Mouse (Mus musculus): ENCODE data around the gene Gnl3.

The Gnl3 gene

GRCm38 (mm10) chr14:31018860-31019291 is at the start of gene Gnl3, which contains the start of gene Pbrm1:
TSS of gene Gnl3 (minus strand) at chr14:31019152.
TSS of gene Pbrm1 (plus strand) at chr14:31019138.
- peak; percentile 96 for DNase-seq (ENCODE audit: low read depth, low spot score)

GRCm38 (mm10) chr14:31062277-31062676 is 43.3 kb upstream of the Gnl3 start:
- peak; percentile 48 for DNase-seq (ENCODE audit: low read depth, low spot score)

GRCm38 (mm10) chr14:31045817-31046216 is 26.9 kb upstream of the Gnl3 start:
- DNase-seq (ENCODE audit: low read depth, low spot score) = no peak

GRCm38 (mm10) chr14:31045296-31045695 is 26.3 kb upstream of the Gnl3 start:
- no peak for DNase-seq (ENCODE audit: low read depth, low spot score)

GRCm38 (mm10) chr14:31025785-31026184 is 6.8 kb upstream of the Gnl3 start:
- peak; percentile 79 for DNase-seq (ENCODE audit: low read depth, low spot score)

- no peak for DNase-seq (ENCODE audit: low read depth, low spot score)
Observed at GRCm38 (mm10) chr14:31022579-31022978, 3.6 kb upstream of the Gnl3 start.

GRCm38 (mm10) chr14:31019331-31020205 is 616 bp upstream of the Gnl3 start:
- peak; percentile 73 for DNase-seq (ENCODE audit: low read depth, low spot score)

GRCm38 (mm10) chr14:31017854-31018253 is 1.1 kb downstream of the Gnl3 start:
- DNase-seq (ENCODE audit: low read depth, low spot score) = peak; percentile 79

GRCm38 (mm10) chr14:31016063-31016462 is 2.9 kb downstream of the Gnl3 start:
- DNase-seq (ENCODE audit: low read depth, low spot score) = no peak

GRCm38 (mm10) chr14:31013928-31014327 is 5.0 kb downstream of the Gnl3 start:
- no peak for DNase-seq (ENCODE audit: low read depth, low spot score)

- DNase-seq (ENCODE audit: low read depth, low spot score) = no peak
Observed at GRCm38 (mm10) chr14:31011588-31011987, 7.4 kb downstream of the Gnl3 start.

GRCm38 (mm10) chr14:31006779-31007178 is 12.2 kb downstream of the Gnl3 start:
- DNase-seq (ENCODE audit: low read depth, low spot score) = no peak

GRCm38 (mm10) chr14:31004527-31004926 is 14.4 kb downstream of the Gnl3 start:
- DNase-seq (ENCODE audit: low read depth, low spot score) = no peak

- DNase-seq (ENCODE audit: low read depth, low spot score) = peak; percentile 87
Observed at GRCm38 (mm10) chr14:31001307-31002205, 17.4 kb downstream of the Gnl3 start, which contains the start of the genes Glt8d1 and Spcs1. TSS of gene Glt8d1 (plus strand) at chr14:31001400. TSS of gene Spcs1 (minus strand) at chr14:31001672.

- no peak for DNase-seq (ENCODE audit: low read depth, low spot score)
Observed at GRCm38 (mm10) chr14:31000816-31001306, 18.1 kb downstream of the Gnl3 start.

- no peak for DNase-seq (ENCODE audit: low read depth, low spot score)
Observed at GRCm38 (mm10) chr14:31000356-31000755, 18.6 kb downstream of the Gnl3 start.

GRCm38 (mm10) chr14:30996417-30996816 is 22.5 kb downstream of the Gnl3 start:
- DNase-seq (ENCODE audit: low read depth, low spot score) = no peak

- no peak for DNase-seq (ENCODE audit: low read depth, low spot score)
Observed at GRCm38 (mm10) chr14:30976222-30976621, 42.7 kb downstream of the Gnl3 start.

GRCm38 (mm10) chr14:30974204-30974603 is 44.7 kb downstream of the Gnl3 start:
- DNase-seq (ENCODE audit: low read depth, low spot score) = no peak

All from R1 (cell line).